Mouse (Mus musculus) lung, embryonic 16.5 days (tissue): ENCODE measurements around the gene H2afz. TPM values are rescaled to one million over a fixed set of nuclear protein-coding genes. Genes with fewer than 3 reads are reported as not detected.

Experiments used
- ATAC-seq: fragments of 200-750 bp; cut with Nextera tagmentation; 2 replicates; pipeline ENCODE4 v1.8.0; 2017; ENCODE audit warnings: low read depth, mild to moderate bottlenecking, moderate library complexity
- H3K27ac ChIP-seq: fragments of 300-500 bp; sonication (generic); 2 replicates; pipeline ENCODE4 v1.5.1; 2014; ENCODE audit warnings: mild to moderate bottlenecking, control low read depth, low read length
- H3K27me3 ChIP-seq: fragments of 300-500 bp; sonication (generic); 2 replicates; pipeline ENCODE4 v1.6.1; 2014; ENCODE audit warnings: low read depth, low read length, mixed read lengths; ENCODE audit not compliant: control insufficient read depth, insufficient read depth
- H3K36me3 ChIP-seq: fragments of 300-500 bp; sonication (generic); 2 replicates; pipeline ENCODE4 v1.6.1; 2014; ENCODE audit warnings: low read length; ENCODE audit not compliant: control insufficient read depth, insufficient read depth
- H3K4me1 ChIP-seq: fragments of 300-500 bp; sonication (generic); replicated peaks from 2 replicates; pipeline ENCODE4 v1.6.1; 2014; ENCODE audit warnings: low read length, mixed read lengths; ENCODE audit not compliant: control insufficient read depth, insufficient read depth
- H3K4me2 ChIP-seq: fragments of 300-500 bp; sonication (generic); 2 replicates; pipeline ENCODE4 v1.6.1; 2014; ENCODE audit warnings: low read depth, low read length, control low read depth
- H3K4me3 ChIP-seq: fragments of 300-500 bp; sonication (generic); 2 replicates; pipeline ENCODE4 v1.5.1; 2014; ENCODE audit warnings: mild to moderate bottlenecking, low read length, control low read depth
- H3K9ac ChIP-seq: fragments of 300-500 bp; sonication (generic); 2 replicates; pipeline ENCODE4 v1.6.1; 2014; ENCODE audit warnings: low read length, control low read depth
- H3K9me3 ChIP-seq: fragments of 300-500 bp; sonication (generic); 2 replicates; pipeline ENCODE4 v1.6.1; 2016; ENCODE audit warnings: low read length; ENCODE audit not compliant: control insufficient read depth
- WGBS: fragments of 180-500 bp; shearing (Covaris S2); extraction: QIAGEN DNeasy Blood & Tissue Kit; methylation state at CpG from one replicate; pipeline ENCODE4 v1.1.7; 2014; 5-methylcytosine and 5-hydroxymethylcytosine counted together
- polyA plus RNA-seq: library from polyadenylated mRNA; unstranded; fragments of >200 nt; fragmentation: Nextera tagmentation; extraction: Ambion mirVana; gene quantifications from 2 replicates; pipeline ENCODE4 v1.2.1, GENCODE M21; 2015

H2afz gene
- polyA plus RNA-seq, 1 experiment from 2014 or later = 2,003 TPM

DNA sequence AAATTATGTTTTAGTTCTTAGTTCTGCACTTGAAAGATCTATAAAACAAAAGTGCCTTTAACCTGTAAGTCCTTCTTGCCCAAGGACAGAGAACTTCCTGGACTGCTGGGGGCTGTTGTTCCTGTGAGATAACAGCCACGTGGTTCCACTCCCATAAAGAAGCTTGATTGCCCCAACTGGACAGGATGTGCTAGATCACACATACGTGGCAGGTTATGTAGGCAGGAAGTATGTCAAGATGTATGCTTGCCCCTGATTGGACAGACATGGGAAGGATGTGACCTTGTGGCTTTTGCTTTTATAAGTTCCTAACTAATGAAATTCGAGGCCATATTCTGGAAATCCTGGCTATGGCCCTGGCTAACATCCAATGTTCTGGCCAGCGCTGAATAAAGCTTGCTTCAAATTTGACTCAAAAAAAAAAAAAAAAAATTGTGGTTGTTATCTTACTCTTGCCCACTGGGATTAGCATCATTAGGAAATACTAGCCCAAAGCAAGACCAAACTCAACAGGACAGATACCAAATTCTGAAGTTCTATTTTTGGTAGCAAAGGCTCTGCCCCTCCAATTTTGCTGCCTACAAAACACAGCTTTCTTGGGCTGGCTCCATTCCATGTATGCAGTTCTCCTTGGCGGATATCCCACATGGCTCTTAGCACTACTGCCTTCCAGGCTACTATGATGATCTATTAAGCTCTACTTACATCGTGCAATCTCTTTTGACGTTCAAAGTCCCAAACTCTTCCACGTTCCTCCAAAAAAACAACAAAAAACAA is 3.7 kb upstream of the H2afz start:
- Histone ChIP-seq H3K36me3 (no peaks in the 10 kb centered on the region), H3K9me3 (no peaks in the 10 kb centered on the region), H3K9ac (no peak overlapping the region), H3K4me3 (no peak overlapping the region), H3K4me1 (peaks cover 8% of the 10 kb centered on the region), H3K27me3 (no peaks in the 10 kb centered on the region), H3K4me2 (no peak overlapping the region), H3K27ac (peak overlapping the region; percentile 43)
- WGBS = 32% methylated on average over 8 of the region's 8 CpGs
- no peak for ATAC-seq

DNA sequence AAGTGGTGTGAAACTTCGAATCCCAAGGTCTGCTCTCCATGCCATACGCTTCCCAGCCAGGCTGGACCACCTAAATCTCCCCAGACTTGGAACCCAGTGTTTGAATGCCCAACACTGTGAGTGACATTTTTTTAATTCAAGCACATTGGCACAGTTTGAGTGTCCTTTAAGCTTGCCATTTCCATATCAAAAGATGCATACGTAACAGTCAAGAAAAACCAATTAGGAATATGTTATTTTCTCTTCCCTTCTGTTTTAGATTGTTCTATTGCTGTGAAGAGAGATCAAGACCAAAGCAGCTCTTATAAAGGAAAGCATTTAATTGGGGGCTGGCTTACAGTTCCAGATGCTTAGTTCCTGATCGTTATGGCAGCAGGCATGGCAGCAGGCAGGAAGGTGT is 2.9 kb upstream of the H2afz start:
- WGBS = 94% methylated on average over 4 of the region's 4 CpGs
- Histone ChIP-seq H3K4me1 (peaks cover 8% of the 10 kb centered on the region), H3K4me3 (no peak overlapping the region), H3K27ac (peak overlapping the region; percentile 43), H3K36me3 (0 out of 2 replicates have a peak, but pooled peaks cover 3% of the 10 kb centered on the region), H3K27me3 (no peaks in the 10 kb centered on the region), H3K9ac (no peak overlapping the region), H3K4me2 (no peak overlapping the region), H3K9me3 (no peaks in the 10 kb centered on the region)
- no peak for ATAC-seq

DNA sequence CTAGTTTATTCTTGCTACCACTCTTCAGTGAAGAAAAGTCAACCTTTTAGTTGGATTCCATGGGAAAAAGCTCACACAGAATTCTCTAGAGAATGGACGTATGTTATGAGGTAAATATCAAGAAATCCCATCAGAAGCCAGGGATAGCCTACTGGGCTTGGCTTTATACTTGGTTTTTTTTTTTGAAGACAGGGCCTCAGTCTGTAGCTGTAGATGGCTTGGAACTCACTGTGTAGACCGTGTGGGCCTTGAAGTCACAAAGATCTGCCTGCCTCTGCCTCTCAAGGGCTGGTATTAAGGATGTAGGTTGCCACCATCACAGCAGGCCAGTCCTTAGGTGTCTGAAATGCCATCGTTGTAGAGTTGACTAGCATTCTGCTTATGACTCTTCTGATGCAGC is 1.7 kb upstream of the H2afz start:
- Histone ChIP-seq H3K9ac (no peak overlapping the region), H3K27me3 (no peaks in the 10 kb centered on the region), H3K36me3 (0 out of 2 replicates have a peak, but pooled peaks cover 3% of the 10 kb centered on the region), H3K27ac (no peak overlapping the region), H3K9me3 (no peaks in the 10 kb centered on the region), H3K4me3 (no peak overlapping the region), H3K4me1 (peaks cover 14% of the 10 kb centered on the region), H3K4me2 (no peak overlapping the region)
- 89% methylated on average over 3 of the region's 3 CpGs for WGBS
- ATAC-seq = no peak

DNA sequence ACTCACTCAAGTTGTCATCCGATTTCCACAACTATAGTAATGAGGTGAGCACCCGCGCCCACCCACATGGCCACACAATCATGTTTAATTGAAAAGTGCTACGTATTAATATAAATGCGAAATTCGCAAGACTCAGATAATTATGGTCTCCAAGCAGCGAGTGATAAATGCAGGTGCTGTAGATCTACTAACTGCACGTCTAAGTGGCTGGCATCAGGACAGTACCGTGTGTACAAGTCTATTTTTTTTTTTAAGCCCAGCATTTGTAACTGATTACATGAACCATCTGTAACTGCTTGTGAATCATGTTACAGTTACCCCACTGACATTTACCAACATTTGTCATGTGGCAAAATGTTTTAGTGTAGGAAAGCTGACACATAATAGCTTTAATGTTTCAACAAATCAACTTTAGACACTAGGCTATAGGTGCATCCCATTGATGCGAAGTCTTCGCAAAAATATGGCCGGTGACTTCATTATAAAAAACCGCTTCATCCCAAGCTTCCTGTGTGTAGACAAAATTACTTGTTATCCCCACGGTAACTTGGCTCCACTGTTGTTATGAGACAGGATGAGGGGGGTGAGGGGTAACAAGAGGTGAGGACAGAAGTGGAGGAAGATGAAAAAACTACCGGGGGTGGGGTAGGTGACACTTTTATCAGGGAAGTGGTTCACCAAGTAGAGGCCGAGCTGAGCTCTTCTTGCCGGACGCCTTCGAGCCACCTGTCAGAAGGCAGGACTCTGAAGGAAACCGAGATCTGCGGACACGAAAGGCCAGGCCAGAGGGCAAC is 760 bp upstream of the H2afz start:
- Histone ChIP-seq H3K9ac (peak overlapping the region; percentile 82), H3K27ac (peak overlapping the region; percentile 91), H3K9me3 (no peaks in the 10 kb centered on the region), H3K4me1 (peaks cover 17% of the 10 kb centered on the region), H3K4me3 (peak overlapping the region; percentile 84), H3K4me2 (peak overlapping the region; percentile 51), H3K36me3 (0 out of 2 replicates have a peak, but pooled peaks cover 3% of the 10 kb centered on the region), H3K27me3 (no peaks in the 10 kb centered on the region)
- no peak for ATAC-seq
- WGBS = 31% methylated on average over 22 of the region's 22 CpGs

DNA sequence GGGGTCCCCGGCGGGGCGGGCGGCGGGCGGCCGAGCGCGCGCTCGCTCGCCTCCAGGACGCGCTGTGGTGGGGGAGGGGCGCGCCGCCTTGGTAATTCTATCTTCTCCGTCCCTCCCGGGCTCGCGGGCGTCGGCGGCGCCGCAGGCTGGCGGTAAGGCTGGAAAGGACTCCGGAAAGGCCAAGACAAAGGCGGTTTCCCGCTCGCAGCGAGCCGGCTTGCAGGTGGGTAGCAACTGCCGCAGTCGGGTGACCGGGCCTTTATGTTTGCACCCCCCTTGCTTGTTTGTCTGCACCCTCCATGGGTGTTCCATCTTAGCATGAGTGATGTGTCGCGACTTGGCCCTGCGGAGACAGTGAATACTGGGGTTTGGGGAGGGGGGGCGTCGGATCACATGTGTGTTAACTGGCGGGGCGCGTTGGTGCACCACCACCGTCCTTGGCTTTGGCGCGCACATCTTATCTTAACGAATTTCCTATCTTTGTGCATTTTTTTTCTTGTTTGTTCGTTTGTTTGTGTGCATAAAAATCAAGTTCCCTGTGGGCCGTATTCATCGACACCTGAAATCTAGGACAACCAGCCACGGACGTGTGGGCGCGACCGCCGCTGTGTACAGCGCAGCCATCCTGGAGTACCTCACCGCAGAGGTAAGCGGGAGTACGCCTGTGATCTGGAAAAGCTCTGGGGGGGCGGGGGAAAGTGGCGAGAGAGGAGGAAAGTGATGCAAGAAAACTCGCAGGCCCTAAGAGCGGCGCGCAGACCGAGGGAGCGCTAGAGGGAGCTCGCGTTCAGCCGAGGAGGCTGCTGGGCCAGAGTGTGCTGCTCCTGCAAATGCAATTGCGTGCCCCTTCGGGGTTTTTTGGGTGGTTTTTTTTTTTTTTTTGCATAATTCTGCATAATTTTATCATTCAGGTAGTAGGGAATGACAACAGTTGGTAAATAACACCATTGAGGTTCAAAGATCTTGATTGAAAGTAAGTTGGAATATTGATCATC is 998 bp downstream of the H2afz start:
- Histone ChIP-seq H3K4me3 (peak overlapping the region; percentile 84), H3K27ac (peak overlapping the region; percentile 97), H3K9me3 (no peaks in the 10 kb centered on the region), H3K9ac (peak overlapping the region; percentile 96), H3K4me2 (peak overlapping the region; percentile 57), H3K4me1 (peaks cover 16% of the 10 kb centered on the region), H3K36me3 (0 out of 2 replicates have a peak, but pooled peaks cover 3% of the 10 kb centered on the region), H3K27me3 (no peaks in the 10 kb centered on the region)
- under 1% methylated on average over 64 of the region's 74 CpGs for WGBS
- ATAC-seq = peak; percentile 41

DNA sequence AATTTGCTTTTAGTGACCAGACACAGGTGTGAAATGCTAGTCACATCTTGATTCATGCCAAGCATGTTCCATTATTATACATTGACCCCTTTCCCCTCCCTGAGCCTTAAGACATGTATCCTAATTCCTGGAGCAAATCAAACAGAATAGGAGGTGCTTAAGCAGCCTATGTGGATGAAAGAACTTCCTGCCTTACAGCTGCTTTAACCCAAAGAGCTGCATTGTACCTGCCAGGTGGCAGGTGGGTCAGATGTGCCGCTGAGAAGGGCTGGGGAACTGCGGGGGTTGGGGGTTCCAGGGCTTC is 2.8 kb downstream of the H2afz start:
- Histone ChIP-seq H3K4me3 (peak overlapping the region; percentile 90), H3K4me1 (peaks cover 9% of the 10 kb centered on the region; the same call in 1 of the 2 replicates), H3K36me3 (0 out of 2 replicates have a peak, but pooled peaks cover 3% of the 10 kb centered on the region), H3K27ac (peak overlapping the region; percentile 100), H3K4me2 (peak overlapping the region; percentile 82), H3K27me3 (no peaks in the 10 kb centered on the region), H3K9me3 (no peaks in the 10 kb centered on the region), H3K9ac (peak overlapping the region; percentile 98)
- 0% methylated on average over 2 of the region's 2 CpGs for WGBS
- no peak for ATAC-seq

DNA sequence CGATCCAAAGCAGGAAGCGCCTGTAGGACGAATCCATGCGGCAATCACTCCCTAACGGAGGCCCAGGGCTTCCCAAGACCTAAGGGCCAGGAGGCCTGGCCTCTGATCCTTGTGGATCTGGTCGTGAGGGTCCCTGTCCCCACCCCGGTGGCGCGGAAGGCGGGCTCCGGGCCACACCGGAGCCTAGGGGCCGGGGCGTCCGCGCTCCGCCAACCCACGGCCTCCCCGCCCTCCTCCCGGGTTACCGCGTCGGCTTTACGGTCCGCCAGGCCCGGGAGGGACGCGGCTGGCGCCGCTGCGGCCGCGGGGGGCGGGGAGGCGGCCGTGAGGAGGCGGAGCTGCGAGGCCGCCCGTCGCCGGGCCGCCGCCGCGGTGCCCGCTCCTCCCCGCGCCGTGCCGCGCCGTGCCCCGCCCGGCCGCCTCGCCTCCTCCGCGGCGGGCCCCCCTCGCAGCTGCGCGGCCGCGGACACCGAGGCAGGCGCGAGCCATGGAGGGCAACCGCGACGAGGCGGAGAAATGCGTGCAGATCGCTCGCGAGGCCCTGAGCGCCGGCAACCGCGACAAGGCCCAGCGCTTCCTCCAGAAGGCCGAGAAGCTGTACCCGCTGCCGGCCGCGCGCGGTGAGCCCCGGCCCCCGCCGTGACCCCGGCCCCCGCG is 3.3 kb downstream of the H2afz start, which contains the start of gene Dnajb14:
Gene Dnajb14 (plus strand): TSS at position 239 of the 657 bp plus-strand sequence.
- Histone ChIP-seq H3K4me1 (peaks cover 9% of the 10 kb centered on the region; the same call in 1 of the 2 replicates), H3K27ac (peak within 1 kb of the TSS; percentile 100), H3K36me3 (0 out of 2 replicates have a peak, but pooled peaks cover 3% of the 10 kb centered on the region), H3K9ac (peak within 1 kb of the TSS; percentile 98), H3K4me3 (peak within 1 kb of the TSS; percentile 90), H3K4me2 (peak within 1 kb of the TSS; percentile 82), H3K9me3 (no peaks in the 10 kb centered on the region), H3K27me3 (no peaks in the 10 kb centered on the region)
- WGBS = under 1% methylated on average over 57 of the region's 94 CpGs
- ATAC-seq = peak; percentile 34
